Mouse (Mus musculus) midbrain, embryonic 11.5 days (tissue): ENCODE results near the gene Rbfox1. TPM values are rescaled to one million over a fixed set of nuclear protein-coding genes. Genes with fewer than 3 reads are reported as not detected.

ENCODE experiments used
- ATAC-seq: fragments of 200-750 bp; cut with Nextera tagmentation; 2 replicates; pipeline ENCODE4 v1.8.0; 2017; ENCODE audit warnings: moderate TSS enrichment, moderate library complexity; ENCODE audit not compliant: low FRiP score
- DNase-seq: peaks from one replicate; pipeline ENCODE4 v3.0.0; 2015; ENCODE audit warnings: low spot score; ENCODE audit errors: missing footprints
- H3K27ac ChIP-seq: fragments of 300-500 bp; sonication (generic); 2 replicates; pipeline ENCODE4 v1.5.1; 2014; ENCODE audit warnings: low read depth, low read length
- H3K27me3 ChIP-seq: fragments of 300-500 bp; sonication (generic); 2 replicates; pipeline ENCODE4 v1.6.1; 2014; ENCODE audit warnings: mild to moderate bottlenecking, low read length, moderate library complexity, mixed read lengths; ENCODE audit not compliant: control insufficient read depth, insufficient read depth
- H3K36me3 ChIP-seq: fragments of 300-500 bp; sonication (generic); 2 replicates; pipeline ENCODE4 v1.6.1; 2014; ENCODE audit warnings: mild to moderate bottlenecking, low read length, moderate library complexity, mixed read lengths; ENCODE audit not compliant: control insufficient read depth, insufficient read depth
- H3K4me1 ChIP-seq: fragments of 300-500 bp; sonication (generic); 2 replicates; pipeline ENCODE4 v1.6.1; 2014; ENCODE audit warnings: low read length; ENCODE audit not compliant: control insufficient read depth, insufficient read depth
- H3K4me2 ChIP-seq: fragments of 300-500 bp; sonication (generic); 2 replicates; pipeline ENCODE4 v1.6.1; 2014; ENCODE audit warnings: mild to moderate bottlenecking, moderate library complexity
- H3K4me3 ChIP-seq: fragments of 300-500 bp; sonication (generic); 2 replicates; pipeline ENCODE4 v1.5.1; 2014; ENCODE audit warnings: low read depth, low read length
- H3K9ac ChIP-seq: fragments of 300-500 bp; sonication (generic); 2 replicates; pipeline ENCODE4 v1.6.1; 2014; ENCODE audit warnings: low read length
- H3K9me3 ChIP-seq: fragments of 300-500 bp; sonication (generic); 2 replicates; pipeline ENCODE4 v1.6.1; 2016; ENCODE audit warnings: low read length; ENCODE audit not compliant: control insufficient read depth
- WGBS: fragments of 180-500 bp; shearing (Covaris S2); extraction: QIAGEN DNeasy Blood & Tissue Kit; methylation state at CpG from one replicate; pipeline ENCODE4 v1.1.7; 2014; 5-methylcytosine and 5-hydroxymethylcytosine counted together
- polyA plus RNA-seq: library from polyadenylated mRNA; unstranded; fragments of >200 nt; fragmentation: Nextera tagmentation; extraction: Ambion mirVana; gene quantifications from 2 replicates; pipeline ENCODE4 v1.2.1, GENCODE M21; 2014

Gene Rbfox1
- polyA plus RNA-seq, 1 experiment from 2014 or later: 6.1 TPM

DNA sequence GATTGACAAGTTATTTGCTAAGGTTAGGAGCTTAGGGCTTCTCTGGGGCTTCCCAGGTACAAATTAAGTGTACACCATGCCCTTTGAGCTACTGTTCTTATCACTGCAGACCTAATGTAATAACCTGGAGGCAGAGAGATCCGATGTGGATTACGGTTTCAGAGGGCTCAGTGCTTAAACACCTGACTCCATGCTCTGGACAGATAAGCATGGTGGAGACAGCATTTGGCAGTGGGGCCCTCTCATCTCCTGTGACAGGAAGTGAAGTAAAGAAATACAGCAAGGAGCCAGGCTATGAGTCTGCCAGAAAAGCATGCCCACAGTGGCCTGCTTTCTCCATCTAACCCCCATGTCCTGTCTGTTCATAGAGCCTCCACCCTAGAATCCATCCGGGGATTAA, 213.0 kb downstream of the Rbfox1 start:
- no peaks in the 10 kb centered on the region for H3K36me3 ChIP-seq
- no peak overlapping the region for H3K4me2 ChIP-seq
- H3K4me1 ChIP-seq: peaks cover 7% of the 10 kb centered on the region; the same call in 1 of the 2 replicates
- ATAC-seq: no peak
- H3K27me3 ChIP-seq: peaks cover 3% of the 10 kb centered on the region; the same call in 1 of the 2 replicates
- 93% methylated on average over 3 of the region's 3 CpGs for WGBS
- H3K9ac ChIP-seq: no peak overlapping the region
- H3K4me3 ChIP-seq: no peak overlapping the region
- peak; percentile 76 for DNase-seq
- no peak overlapping the region for H3K27ac ChIP-seq
- no peaks in the 10 kb centered on the region for H3K9me3 ChIP-seq

DNA sequence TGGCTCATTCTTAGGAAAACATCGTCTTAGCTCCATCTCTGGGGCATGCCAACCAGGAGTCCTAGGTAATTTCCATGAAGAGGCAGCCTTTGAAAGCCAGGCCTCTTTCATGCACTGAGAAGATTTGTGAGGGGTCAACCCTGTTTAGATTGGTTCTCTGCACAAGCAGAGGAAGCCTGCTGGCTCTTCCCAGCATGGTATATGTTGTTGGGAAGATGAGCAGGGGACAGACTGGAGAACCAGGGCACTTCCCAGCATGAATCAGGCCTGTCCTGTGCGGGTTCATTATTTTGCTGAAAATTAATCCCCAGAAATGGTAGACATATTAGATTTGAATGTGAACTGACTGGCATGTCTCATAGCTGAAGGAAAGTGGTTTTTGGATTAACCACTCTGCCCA, 214.4 kb downstream of the Rbfox1 start:
- 62% methylated on average over 2 of the region's 2 CpGs for WGBS
- no peak for ATAC-seq
- H3K4me3 ChIP-seq: no peak overlapping the region
- no peaks in the 10 kb centered on the region for H3K36me3 ChIP-seq
- no peak overlapping the region for H3K27ac ChIP-seq
- peaks cover 7% of the 10 kb centered on the region; the same call in 1 of the 2 replicates for H3K4me1 ChIP-seq
- no peak for DNase-seq
- H3K4me2 ChIP-seq: no peak overlapping the region
- H3K27me3 ChIP-seq: peaks cover 3% of the 10 kb centered on the region; the same call in 1 of the 2 replicates
- no peak overlapping the region for H3K9ac ChIP-seq
- no peaks in the 10 kb centered on the region for H3K9me3 ChIP-seq

DNA sequence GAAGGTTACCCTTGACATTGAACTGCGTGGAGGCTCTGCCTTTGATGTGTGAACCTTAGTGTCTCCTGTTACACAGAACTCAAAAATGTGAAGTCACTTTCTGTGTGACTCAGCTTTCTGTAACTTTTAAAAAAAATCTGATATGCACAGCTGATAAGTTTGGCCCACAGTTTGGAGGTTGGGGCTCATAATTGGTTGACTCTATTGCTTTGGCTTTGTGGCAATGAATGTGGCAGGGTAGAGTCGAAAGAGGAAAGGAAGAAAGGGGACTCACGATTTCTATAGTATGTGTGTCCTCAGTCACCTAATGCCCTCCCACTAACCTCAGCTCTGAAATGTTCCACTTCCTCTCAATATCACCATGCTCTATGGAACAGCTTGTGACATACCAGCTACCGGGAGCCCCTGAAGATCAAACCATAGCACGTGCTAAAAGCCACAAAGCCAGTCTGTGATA, 215.3 kb downstream of the Rbfox1 start:
- H3K4me3 ChIP-seq: no peak overlapping the region
- no peak overlapping the region for H3K9ac ChIP-seq
- WGBS: 90% methylated on average over 5 of the region's 5 CpGs
- no peaks in the 10 kb centered on the region for H3K36me3 ChIP-seq
- H3K4me2 ChIP-seq: no peak overlapping the region
- peaks cover 3% of the 10 kb centered on the region; the same call in 1 of the 2 replicates for H3K27me3 ChIP-seq
- no peak for DNase-seq
- no peaks in the 10 kb centered on the region for H3K9me3 ChIP-seq
- no peak overlapping the region for H3K27ac ChIP-seq
- no peak for ATAC-seq
- peaks cover 7% of the 10 kb centered on the region; the same call in 1 of the 2 replicates for H3K4me1 ChIP-seq

GRCm38 (mm10) chr16:6103713-6104112, 218.6 kb downstream of the Rbfox1 start:
- Histone ChIP-seq H3K27me3 (no peaks in the 10 kb centered on the region), H3K4me3 (no peak overlapping the region), H3K4me1 (no peaks in the 10 kb centered on the region), H3K27ac (no peak overlapping the region), H3K36me3 (no peaks in the 10 kb centered on the region), H3K9ac (no peak overlapping the region), H3K9me3 (no peaks in the 10 kb centered on the region), H3K4me2 (no peak overlapping the region)
- 84% methylated on average over 2 of the region's 2 CpGs for WGBS
- ATAC-seq (no peak), DNase-seq (no peak)

DNA sequence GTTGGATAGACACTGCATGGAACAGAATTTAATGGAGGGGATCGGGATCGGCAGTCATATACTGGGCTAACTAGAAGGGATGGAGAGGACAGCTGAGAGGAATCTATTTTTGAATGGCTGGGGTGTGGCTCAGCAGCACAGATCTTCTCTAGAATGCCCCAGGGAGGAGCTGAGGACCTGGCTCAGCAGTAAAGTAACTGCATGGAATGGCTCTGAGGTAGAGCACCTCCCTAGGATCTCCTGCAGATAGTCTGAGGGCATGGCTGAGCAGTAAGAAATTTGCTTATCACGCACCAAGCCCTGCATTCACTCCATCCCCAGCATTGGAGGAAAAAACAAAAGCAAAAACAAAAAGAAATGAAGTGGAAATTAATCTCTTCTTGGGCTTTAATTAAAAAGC, 225.0 kb downstream of the Rbfox1 start:
- H3K27ac ChIP-seq: no peak overlapping the region
- H3K4me3 ChIP-seq: no peak overlapping the region
- DNase-seq (no peak), ATAC-seq (no peak)
- H3K4me1 ChIP-seq: no peaks in the 10 kb centered on the region
- WGBS: 98% methylated on average over 3 of the region's 3 CpGs
- no peak overlapping the region for H3K4me2 ChIP-seq
- no peaks in the 10 kb centered on the region for H3K36me3 ChIP-seq
- H3K9ac ChIP-seq: no peak overlapping the region
- no peaks in the 10 kb centered on the region; the same call in 1 of the 2 replicates for H3K9me3 ChIP-seq
- no peaks in the 10 kb centered on the region for H3K27me3 ChIP-seq

DNA sequence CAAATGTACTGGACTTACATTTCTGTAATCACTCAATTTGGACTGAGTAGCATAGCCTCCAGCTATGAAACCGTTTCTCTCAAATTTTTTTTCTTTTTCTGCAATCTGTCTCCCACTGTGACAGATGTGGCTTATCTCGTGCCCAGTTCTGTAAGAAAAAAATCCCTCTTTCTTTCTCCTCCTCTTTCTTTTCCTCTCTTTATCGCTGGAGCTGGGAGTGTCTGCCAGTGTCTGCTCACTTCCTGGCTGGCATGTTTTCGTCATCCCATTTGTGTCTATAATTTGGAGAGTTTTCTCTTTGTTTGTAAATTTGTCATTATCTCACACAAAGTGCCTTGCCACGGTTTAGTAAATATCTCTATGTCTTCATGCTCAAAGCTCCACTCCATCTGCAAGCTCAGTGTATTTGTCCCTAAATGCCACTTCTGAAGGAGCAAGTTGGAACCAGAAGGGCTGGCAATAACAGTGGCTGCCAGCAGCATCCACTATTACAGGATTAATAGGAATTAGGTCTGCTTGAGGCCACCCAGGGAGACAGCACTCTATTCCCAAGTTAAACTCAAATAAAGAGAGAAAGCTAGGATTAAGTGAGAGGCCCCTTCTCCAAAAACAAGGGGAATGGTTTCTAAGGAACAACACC, 228.8 kb downstream of the Rbfox1 start:
- Histone ChIP-seq H3K36me3 (no peaks in the 10 kb centered on the region), H3K4me3 (no peak overlapping the region), H3K9me3 (no peaks in the 10 kb centered on the region; the same call in 1 of the 2 replicates), H3K4me1 (no peaks in the 10 kb centered on the region), H3K9ac (no peak overlapping the region), H3K27ac (no peak overlapping the region), H3K27me3 (no peaks in the 10 kb centered on the region), H3K4me2 (no peak overlapping the region)
- 44% methylated on average over 5 of the region's 5 CpGs for WGBS
- ATAC-seq (no peak), DNase-seq (no peak)

DNA sequence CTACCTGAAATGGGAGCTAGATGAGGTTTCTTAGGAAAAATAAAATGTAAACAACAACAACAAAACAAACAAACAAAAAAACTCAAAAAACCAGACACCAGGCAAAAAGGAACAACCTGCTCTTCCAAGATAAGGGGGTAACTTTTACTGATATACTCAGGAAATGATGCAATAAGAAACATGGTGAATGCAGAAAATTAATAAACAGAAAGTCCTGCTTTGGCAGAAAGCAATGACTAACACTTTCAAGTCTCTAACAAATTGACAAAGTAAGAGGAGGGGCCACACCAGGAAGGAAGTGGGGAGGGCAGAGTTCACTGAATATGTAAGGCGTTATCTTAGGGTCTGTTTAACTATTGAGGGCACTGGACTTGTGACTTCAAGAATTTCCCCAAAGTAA, 234.3 kb downstream of the Rbfox1 start:
- H3K36me3 ChIP-seq: no peaks in the 10 kb centered on the region
- WGBS: 75% methylated on average over 1 of the region's 1 CpGs
- H3K4me1 ChIP-seq: no peaks in the 10 kb centered on the region
- H3K9me3 ChIP-seq: no peaks in the 10 kb centered on the region; the same call in 1 of the 2 replicates
- H3K4me2 ChIP-seq: no peak overlapping the region
- DNase-seq (peak; percentile 12), ATAC-seq (no peak)
- no peaks in the 10 kb centered on the region for H3K27me3 ChIP-seq
- no peak overlapping the region for H3K27ac ChIP-seq
- H3K9ac ChIP-seq: no peak overlapping the region
- H3K4me3 ChIP-seq: no peak overlapping the region

DNA sequence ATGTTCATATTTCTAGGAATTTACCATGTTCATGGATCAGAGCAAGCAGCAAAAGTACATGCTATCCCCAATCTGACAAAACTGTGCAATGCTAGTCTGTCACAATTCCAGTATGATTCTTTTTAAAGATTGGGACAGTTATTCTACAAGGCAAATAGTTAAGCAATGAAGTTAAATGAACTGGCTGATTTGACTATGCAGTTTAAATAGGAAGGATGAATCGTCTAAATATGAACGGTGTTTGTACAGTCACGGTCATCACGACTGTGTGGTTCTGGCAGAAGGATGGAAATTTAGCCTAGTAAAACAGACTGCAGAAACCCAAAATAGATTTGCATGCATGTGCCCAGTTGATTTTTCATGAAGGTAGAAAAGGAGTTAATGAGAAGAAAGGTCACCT, 236.1 kb downstream of the Rbfox1 start:
- Histone ChIP-seq H3K4me1 (no peaks in the 10 kb centered on the region), H3K36me3 (no peaks in the 10 kb centered on the region), H3K27me3 (no peaks in the 10 kb centered on the region), H3K4me3 (no peak overlapping the region), H3K4me2 (no peak overlapping the region), H3K9ac (no peak overlapping the region), H3K9me3 (no peaks in the 10 kb centered on the region; the same call in 1 of the 2 replicates), H3K27ac (no peak overlapping the region)
- ATAC-seq (no peak), DNase-seq (no peak)
- 98% methylated on average over 4 of the region's 4 CpGs for WGBS

GRCm38 (mm10) chr16:6122859-6123258, 237.7 kb downstream of the Rbfox1 start:
- Histone ChIP-seq H3K9me3 (no peaks in the 10 kb centered on the region; the same call in 1 of the 2 replicates), H3K4me2 (no peak overlapping the region), H3K9ac (no peak overlapping the region), H3K4me3 (no peak overlapping the region), H3K27me3 (no peaks in the 10 kb centered on the region), H3K36me3 (no peaks in the 10 kb centered on the region), H3K4me1 (no peaks in the 10 kb centered on the region), H3K27ac (no peak overlapping the region)
- ATAC-seq (no peak), DNase-seq (no peak)
- WGBS: 97% methylated on average over 22 of the region's 22 CpGs
